Mouse (Mus musculus): ENCODE measurements around the gene Usp19.

- TF ChIP-seq CTCF (IDR thresholded peaks at IDR 0.05; ENCODE audit: control insufficient read depth, insufficient read depth, insufficient read length) (no peak), USF1 (IDR thresholded peaks at IDR 0.05; ENCODE audit: low read depth) (no peak), MYOD1 (IDR thresholded peaks at IDR 0.05; ENCODE audit: control insufficient read depth, insufficient read length, low read depth) (no peak)
Measured at GRCm38 (mm10) chr9:108461181-108461631, 29.2 kb upstream of the Usp19 start, which contains the start of gene Klhdc8b.

Data from C2C12 (cell line).